Mouse (Mus musculus) heart, postnatal 10 days (tissue): ENCODE results near the gene Cnfn. TPM values are rescaled to one million over a fixed set of nuclear protein-coding genes. Genes with fewer than 3 reads are reported as not detected.

Source experiments
- total RNA-seq, 2 experiments: library from RNA; stranded (reverse); gene quantifications; 2 replicates each; pipeline ENCODE4 v1.2.3; 2021

Gene Cnfn
- total RNA-seq, 2 experiments from 2014 or later = not detected

Other genes with a start within 250 kb of the Cnfn start
- under 1 TPM; 0.19 to 0.50 TPM for gene Pou2f2, start 190.0 kb downstream of the Cnfn start, total RNA-seq
- gene Dedd2, start 149.1 kb downstream of the Cnfn start, total RNA-seq = 10 to 100 TPM; 14.2 TPM
- gene Zfp526, start 148.3 kb downstream of the Cnfn start, total RNA-seq = 10 to 100 TPM in 1 of 2 experiments, 1 to 10 TPM in 1; 8.7 to 11.4 TPM
- gene Gsk3a, start 131.9 kb downstream of the Cnfn start, total RNA-seq = 10 to 100 TPM; 69.7 to 72.0 TPM
- 10 to 100 TPM; 38.6 to 42.2 TPM for gene Erf, start 119.0 kb downstream of the Cnfn start, total RNA-seq
- 10 to 100 TPM; 88.4 to 90.5 TPM for gene Cic, start 102.0 kb downstream of the Cnfn start, total RNA-seq
- gene Pafah1b3, start 71.7 kb downstream of the Cnfn start, total RNA-seq = 10 to 100 TPM; 12.8 to 16.0 TPM
- not detected for gene Prr19, start 68.3 kb downstream of the Cnfn start, total RNA-seq
- not detected for gene Tmem145, start 63.6 kb downstream of the Cnfn start, total RNA-seq
- gene Megf8, start 52.6 kb downstream of the Cnfn start, total RNA-seq = 10 to 100 TPM; 28.8 to 29.9 TPM
- 10 to 100 TPM; 50.2 to 67.2 TPM for gene Lipe, start 29.0 kb upstream of the Cnfn start, total RNA-seq
- not detected for gene Cxcl17, start 43.2 kb upstream of the Cnfn start, total RNA-seq
- gene Ceacam1, start 107.9 kb upstream of the Cnfn start, total RNA-seq = 10 to 100 TPM; 15.0 to 15.6 TPM
- 1 to 10 TPM; 1.7 to 1.9 TPM for gene Ceacam2, start 170.1 kb upstream of the Cnfn start, total RNA-seq
- not detected for gene Erich4, start 246.2 kb upstream of the Cnfn start, total RNA-seq
- 10 to 100 TPM; 52.4 to 52.9 TPM for gene Dmac2, start 249.7 kb upstream of the Cnfn start, total RNA-seq